Mouse (Mus musculus) heart, adult 2 months (tissue): Measurements from ENCODE around the gene Nudt3.

Experiments
- CTCF ChIP-seq: fragments of 200-600 bp; IDR thresholded peaks from 2 replicates; pipeline ENCODE4 v1.8.1; 2022; ENCODE audit warnings: antibody characterized with exemption, mild to moderate bottlenecking, moderate library complexity
- POLR2A ChIP-seq: fragments of 200-500 bp; IDR thresholded peaks from 2 replicates; pipeline ENCODE4 v1.6.1; 2011; ENCODE audit warnings: mild to moderate bottlenecking, low read depth, low read length, control low read depth; ENCODE audit not compliant: insufficient read depth

DNA sequence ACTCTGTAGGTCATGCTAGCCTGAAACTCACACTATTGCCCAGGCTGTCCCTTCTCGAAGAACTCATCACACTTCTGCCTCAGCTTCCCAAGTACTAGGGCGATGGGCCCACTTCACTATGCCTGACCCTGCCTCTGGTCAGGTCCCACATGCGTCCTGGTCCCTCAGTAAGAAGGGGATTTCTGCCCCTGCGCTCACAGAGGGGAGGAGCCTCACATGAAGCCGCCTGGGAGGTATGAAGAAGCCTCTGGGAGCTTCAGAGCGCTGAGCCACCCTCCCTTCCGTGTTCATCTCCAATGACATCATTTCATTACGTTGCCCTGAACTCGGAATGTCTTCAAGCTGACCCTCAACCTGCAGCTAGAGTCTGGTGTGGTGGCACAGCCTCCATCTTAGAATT, 20.5 kb upstream of the Nudt3 start:
- TF ChIP-seq POLR2A = no peak
- TF ChIP-seq CTCF = no peak
